Mouse (Mus musculus) Patski (cell line): Measurements from ENCODE around the gene Acot8. TPM values are rescaled to one million over a fixed set of nuclear protein-coding genes. Genes with fewer than 3 reads are reported as not detected.
A peak's percentile ranks its signal among the peaks of the same experiment; 100 is the strongest.

Experiments
- ATAC-seq: fragments of 100-300 bp; one replicate; pipeline ENCODE4 v1.8.0; 2021
- CTCF ChIA-PET: fragments of 350-600 bp; sonication (Branson Sonifier 250); formaldehyde crosslinking; loops from one replicate; lab custom pipeline; 2022; ENCODE audit warnings: inconsistent platforms; lab: Charles Lee
- POLR2A ChIA-PET: fragments of 350-600 bp; sonication (Branson Sonifier 250); formaldehyde crosslinking; loops from one replicate; lab custom pipeline; 2022; ENCODE audit warnings: antibody characterized with exemption, inconsistent platforms; lab: Charles Lee
- DNase-seq: peaks from one replicate; pipeline ENCODE4 v3.0.0-alpha.2; 2011; ENCODE audit warnings: low read depth, low spot score
- H3K27me3 ChIP-seq: fragments of 371-371 bp; one replicate; pipeline ENCODE4 v1.5.1; 2021
- CTCF ChIP-seq: fragments of 100-300 bp; IDR thresholded peaks from one replicate; pipeline ENCODE4 v1.5.1; 2021
- in situ Hi-C: fragments of 300-500 bp; cut with MboI; formaldehyde crosslinking; loops from 3 replicates; pipeline ENCODE4 v1.11.1; 2018; ENCODE audit warnings: low pct_unique_long_range_greater_than_20kb, mixed read lengths
- polyA plus RNA-seq: library from polyadenylated mRNA; unstranded; gene quantifications from one replicate; pipeline ENCODE4 v1.2.3, GENCODE M21; 2021

The Acot8 gene
- polyA plus RNA-seq, 1 experiment from 2014 or later: 23.3 TPM

DNA sequence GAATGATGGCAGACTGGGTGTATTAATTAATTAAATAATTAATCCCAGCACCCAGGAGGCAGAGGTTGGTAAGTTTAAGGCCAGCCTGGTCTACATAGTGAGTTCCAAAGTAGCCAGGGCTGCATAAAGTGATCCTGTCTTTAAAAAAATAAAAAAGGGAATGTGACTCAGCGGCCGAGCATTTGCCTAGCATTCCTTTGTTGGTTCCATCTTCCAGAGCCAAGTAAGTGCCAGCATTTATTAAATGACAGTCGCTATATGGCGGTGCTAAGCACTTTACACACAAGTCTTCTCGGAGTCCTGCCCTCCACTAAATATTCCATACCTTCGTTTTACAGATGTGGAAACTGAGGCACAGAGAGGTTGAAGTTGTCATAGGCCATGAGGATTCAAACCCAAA, 28.6 kb downstream of the Acot8 start:
- ATAC-seq (no peak), DNase-seq (no peak)
- in situ Hi-C loops: no loop called here
- no peak for TF ChIP-seq CTCF
- ChIA-PET POLR2A (interaction anchor here (1.4 kb wide), 1 partner anchor 8 kb away, joined by 5 read pairs; no protein-coding TSS in a partner anchor), CTCF (interaction anchor here (0.9 kb wide), 1 partner anchor 18 kb away, joined by 3 read pairs; no protein-coding TSS in a partner anchor)
- no peaks in the 10 kb centered on the region for H3K27me3 ChIP-seq

DNA sequence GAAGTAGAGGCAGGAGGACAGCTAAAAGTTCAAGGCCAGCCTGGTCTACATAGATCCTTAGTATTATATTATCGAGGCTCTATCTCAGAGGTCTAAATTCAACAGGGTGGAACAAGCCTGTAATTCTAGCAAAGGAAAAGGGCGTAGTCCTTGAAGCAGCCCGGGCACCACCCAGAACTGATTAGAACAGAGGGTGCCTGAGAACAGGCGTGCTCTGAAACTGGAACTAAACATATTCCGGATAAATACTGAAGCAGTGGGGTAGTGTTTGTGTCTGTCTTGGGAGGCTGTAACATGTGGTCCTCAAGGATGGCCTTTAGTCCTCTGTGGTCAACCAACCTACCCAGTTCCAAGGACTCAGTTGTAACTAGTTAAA, 30.7 kb downstream of the Acot8 start:
- ATAC-seq (no peak), DNase-seq (no peak)
- in situ Hi-C loops: no loop called here
- CTCF ChIA-PET: interaction anchor here (1.0 to 1.6 kb wide), 2 partner anchors 10 to 20 kb away, joined by 3 to 9 read pairs; no protein-coding TSS in a partner anchor
- POLR2A ChIA-PET: no interaction called here
- H3K27me3 ChIP-seq: no peaks in the 10 kb centered on the region
- TF ChIP-seq CTCF: no peak

DNA sequence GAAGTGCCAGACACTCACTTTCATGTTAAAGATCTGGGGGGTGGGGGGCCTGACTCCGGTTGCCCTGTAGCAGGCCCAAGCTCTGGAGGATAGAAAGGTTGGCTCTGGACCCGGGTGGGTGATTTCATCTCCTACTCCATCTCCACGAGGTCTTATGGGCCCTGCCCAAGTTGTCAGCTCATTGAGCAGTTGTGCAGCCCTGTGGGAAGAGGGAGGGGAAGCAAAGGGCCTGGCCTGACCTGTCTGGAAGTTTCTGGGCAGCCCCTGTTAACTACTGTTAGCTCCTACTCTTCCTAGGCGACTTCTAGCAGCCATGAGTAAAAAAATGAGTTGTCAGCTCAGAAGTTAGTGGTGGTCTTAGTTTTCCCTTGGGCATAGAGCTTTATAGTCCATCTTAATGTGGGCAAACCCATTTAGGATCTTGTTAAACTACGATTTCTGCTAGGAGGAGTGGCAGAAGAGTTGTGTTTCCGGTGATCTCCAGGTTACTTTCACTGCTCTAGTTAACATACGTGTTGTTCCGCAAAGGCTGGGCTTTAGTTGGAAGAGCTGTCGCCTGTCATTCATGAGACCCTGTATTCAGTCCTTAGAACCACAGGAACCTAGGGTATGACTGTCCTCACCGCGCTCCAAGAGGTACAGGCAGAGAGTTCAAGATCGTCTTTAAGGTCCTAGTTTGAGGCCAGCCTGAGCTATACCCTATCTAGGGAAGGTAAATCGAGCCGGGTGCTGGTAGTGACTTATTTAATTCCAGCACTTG, 31.3 kb downstream of the Acot8 start:
- TF ChIP-seq CTCF: no peak
- ATAC-seq (no peak), DNase-seq (no peak)
- H3K27me3 ChIP-seq: no peaks in the 10 kb centered on the region
- POLR2A ChIA-PET: no interaction called here
- in situ Hi-C loops: no loop called here
- CTCF ChIA-PET: interaction anchor here (1.0 to 1.6 kb wide), 3 partner anchors 11 to 21 kb away, joined by 3 to 9 read pairs (median 4); no protein-coding TSS in a partner anchor

DNA sequence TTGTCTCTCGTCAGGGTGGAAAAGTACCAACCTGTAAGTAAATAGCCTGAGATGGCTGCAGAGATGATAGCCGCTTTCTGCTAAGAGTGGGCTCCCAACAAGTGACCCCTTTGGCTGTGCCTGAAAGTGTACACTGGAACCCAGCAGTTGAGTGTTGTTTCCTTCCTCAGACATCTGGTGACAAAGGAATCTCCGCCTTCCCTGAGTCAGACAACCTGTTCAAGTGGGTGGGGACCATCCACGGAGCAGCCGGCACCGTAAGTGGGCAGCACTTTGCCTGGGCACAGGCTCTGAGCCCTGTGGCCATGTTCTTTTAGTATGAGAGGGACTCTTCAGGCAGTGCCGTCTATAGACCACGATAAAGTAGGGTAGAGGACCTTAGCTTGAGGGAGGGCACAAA, 33.6 kb downstream of the Acot8 start:
- ATAC-seq (no peak), DNase-seq (no peak)
- no peaks in the 10 kb centered on the region for H3K27me3 ChIP-seq
- CTCF ChIA-PET: no interaction called here
- POLR2A ChIA-PET: interaction anchor here (1.8 kb wide), 1 partner anchor 22 kb away, joined by 5 read pairs; no protein-coding TSS in a partner anchor
- no peak for TF ChIP-seq CTCF
- in situ Hi-C loops: no loop called here

DNA sequence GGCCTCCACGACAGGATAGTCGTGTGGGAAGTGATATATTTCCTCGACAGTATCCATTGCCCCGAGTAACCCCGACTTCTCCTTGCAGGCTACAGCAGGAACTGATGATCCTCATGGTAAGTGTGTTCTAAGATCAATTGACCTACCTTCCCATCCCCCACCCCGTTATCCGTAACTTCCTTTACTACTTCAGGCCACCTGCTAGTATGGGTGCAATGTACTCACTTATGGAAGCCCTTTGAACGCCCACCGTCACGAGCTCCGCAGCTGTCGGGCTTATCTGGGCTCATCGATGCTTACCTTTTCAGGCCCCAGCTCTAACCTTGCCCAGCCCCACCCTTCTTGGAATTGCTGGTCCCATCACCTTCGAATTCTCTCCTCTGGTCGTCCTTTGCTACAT, 34.4 kb downstream of the Acot8 start:
- no peak for DNase-seq
- no peak for ATAC-seq
- in situ Hi-C loops: no loop called here
- no peak for TF ChIP-seq CTCF
- ChIA-PET POLR2A (interaction anchor here (1.1 kb wide), 1 partner anchor 24 kb away, joined by 3 read pairs; no protein-coding TSS in a partner anchor), CTCF (no interaction called here)
- H3K27me3 ChIP-seq: no peaks in the 10 kb centered on the region

DNA sequence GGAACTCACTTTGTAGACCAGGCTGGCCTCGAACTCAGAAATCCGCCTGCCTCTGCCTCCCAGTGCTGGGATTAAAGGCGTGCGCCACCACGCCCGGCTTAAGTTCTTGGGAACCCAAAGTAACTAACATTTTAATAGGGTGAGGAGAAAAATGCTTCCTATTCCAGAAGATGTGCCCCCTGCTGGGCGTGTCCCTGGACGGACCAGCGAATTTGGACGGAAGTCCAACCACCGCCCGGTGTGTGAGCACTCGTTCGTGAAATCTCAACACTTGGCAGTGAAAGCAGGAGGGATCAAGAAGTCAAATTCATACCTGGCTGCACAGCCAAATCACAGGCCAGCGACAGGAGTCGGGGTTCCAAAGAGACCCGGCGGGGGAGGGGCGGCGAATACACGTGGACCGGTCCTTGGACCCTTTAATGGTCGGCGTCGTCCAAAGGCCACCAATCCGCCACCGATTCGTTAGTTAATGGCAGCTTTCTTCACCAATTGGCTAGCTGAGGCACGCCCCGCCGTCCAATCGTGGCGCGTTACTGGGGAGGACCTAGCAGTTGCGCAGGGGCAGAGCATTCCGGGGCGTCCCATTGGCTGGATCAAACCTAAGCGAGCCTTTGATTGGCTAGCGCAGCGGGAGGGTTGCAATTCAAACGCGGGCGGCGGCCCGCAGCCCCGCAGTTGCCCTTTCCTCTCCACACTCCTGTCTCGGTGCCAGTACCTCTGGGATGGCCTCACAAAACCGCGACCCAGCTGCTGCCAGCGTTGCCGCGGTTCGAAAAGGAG, 35.2 kb downstream of the Acot8 start, which contains the start of gene Ube2c:
Gene Ube2c (plus strand): TSS at position 641 of the 780 bp plus-strand sequence.
- CTCF ChIA-PET: interaction anchor here (1.1 kb wide), 1 partner anchor 15 kb away, joined by 4 read pairs; no protein-coding TSS in a partner anchor
- TF ChIP-seq CTCF: no peak
- H3K27me3 ChIP-seq: no peaks in the 10 kb centered on the region
- in situ Hi-C loops: no loop called here
- POLR2A ChIA-PET: interaction anchor here (0.6 to 1.1 kb wide), 4 partner anchors 11 to 302 kb away, joined by 3 to 4 read pairs (median 3); no protein-coding TSS in a partner anchor
- DNase-seq: peak; percentile 95
- peak; percentile 99 for ATAC-seq

DNA sequence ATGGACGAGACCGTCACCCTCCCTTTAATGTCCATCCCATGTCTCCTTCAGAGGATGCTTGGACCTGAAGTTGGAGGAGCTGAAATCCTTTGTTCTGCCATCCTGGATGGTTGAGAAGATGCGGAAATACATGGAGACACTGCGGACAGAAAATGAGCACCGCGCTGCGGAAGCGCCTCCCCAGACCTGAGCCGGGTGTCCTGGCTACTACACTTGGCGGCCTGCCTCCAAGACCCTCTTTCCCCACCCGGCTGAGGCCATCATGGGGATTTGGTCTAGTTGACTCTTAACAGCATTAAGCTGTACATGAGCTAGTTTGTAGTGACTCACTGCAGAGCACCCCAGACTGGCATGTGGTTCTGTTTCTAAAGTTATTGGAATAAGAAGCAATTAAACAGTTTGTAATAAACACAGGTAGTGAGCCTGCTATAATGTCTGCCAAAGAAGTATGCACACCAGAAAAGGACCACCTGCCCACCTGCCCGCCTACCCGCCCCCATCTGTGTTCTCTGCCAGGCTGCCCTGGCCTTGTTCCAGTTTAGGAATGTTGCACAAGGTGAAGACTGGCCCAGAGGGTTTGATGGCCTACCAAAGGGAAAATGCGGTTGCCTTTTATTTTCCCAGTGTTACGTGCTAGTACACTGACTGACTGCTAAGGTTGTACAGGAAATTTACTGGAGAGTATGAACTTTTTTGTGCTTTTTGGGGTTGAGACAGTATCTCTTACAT, 36.7 kb downstream of the Acot8 start:
- no peaks in the 10 kb centered on the region for H3K27me3 ChIP-seq
- in situ Hi-C loops: no loop called here
- DNase-seq: no peak
- ChIA-PET POLR2A (interaction anchor here (0.8 to 2.1 kb wide), 2 partner anchors 9 to 127 kb away, joined by 4 to 5 read pairs; no protein-coding TSS in a partner anchor), CTCF (interaction anchor here (1.1 kb wide), 1 partner anchor 16 kb away, joined by 4 read pairs; no protein-coding TSS in a partner anchor)
- ATAC-seq: no peak
- no peak for TF ChIP-seq CTCF

DNA sequence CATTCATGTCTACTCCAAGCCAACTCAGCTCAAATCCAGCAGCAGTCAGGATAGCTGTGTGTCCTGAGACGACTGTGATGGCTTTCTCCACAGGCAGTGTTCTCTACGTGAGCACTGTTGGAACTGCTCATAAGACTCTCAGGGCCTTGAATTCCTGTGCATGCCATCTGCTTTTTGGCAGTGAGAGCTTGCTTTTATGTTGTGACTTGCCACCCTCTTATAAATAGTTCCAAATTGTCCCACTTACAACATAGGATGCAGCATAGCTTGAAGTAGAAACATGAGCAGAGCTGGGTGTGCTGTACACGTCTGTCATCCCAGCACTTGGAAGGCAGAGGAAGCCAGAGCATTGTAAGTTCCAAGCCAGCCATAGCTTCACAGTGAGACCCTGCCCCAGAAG, 38.8 kb downstream of the Acot8 start:
- CTCF ChIA-PET: no interaction called here
- no peak for ATAC-seq
- POLR2A ChIA-PET: no interaction called here
- no peak for DNase-seq
- in situ Hi-C loops: no loop called here
- TF ChIP-seq CTCF: no peak
- no peaks in the 10 kb centered on the region for H3K27me3 ChIP-seq

DNA sequence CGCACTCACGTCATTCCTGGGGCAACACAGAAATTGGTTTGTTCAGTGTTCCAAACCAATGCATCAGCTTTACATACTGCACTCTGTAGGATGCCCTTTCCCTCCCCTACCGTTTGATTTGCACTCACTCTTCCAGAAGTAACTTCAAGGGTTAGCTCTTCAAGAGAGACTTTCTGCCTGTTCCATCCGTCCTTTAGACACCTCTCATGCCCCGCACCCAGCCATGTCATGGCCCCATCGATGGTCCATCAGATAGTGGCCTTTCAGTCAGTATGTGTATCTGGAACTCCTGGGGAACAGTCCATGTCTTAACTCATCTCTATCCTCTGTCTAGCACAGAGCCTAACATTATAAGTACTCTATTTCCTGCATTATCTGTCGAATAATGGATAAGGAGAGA, 42.1 kb downstream of the Acot8 start:
- no peaks in the 10 kb centered on the region for H3K27me3 ChIP-seq
- in situ Hi-C loops: no loop called here
- DNase-seq: no peak
- ChIA-PET POLR2A (no interaction called here), CTCF (interaction anchor here (1.3 kb wide), 1 partner anchor 32 kb away, joined by 4 read pairs; no protein-coding TSS in a partner anchor)
- ATAC-seq: no peak
- TF ChIP-seq CTCF: no peak

DNA sequence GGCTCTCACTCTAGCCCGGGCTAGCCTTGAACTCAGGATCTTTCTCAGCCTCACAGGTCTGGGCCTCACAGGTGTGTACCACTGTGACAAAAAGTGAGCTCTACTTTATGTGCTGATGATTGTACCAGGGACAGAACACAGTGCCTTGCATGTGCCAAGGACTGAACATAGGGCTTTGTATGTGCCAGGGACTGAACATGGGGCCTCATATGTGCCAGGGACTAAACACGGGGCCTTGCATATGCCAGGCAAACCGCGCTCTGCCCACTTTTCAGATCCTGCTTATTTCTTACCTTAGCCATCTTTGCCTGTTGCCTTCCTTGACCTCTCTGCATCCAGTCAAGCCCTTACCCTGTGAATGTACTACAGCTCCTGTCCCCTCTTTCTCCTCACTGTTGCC, 42.7 kb downstream of the Acot8 start:
- H3K27me3 ChIP-seq: no peaks in the 10 kb centered on the region
- ChIA-PET POLR2A (no interaction called here), CTCF (interaction anchor here (1.3 kb wide), 1 partner anchor 32 kb away, joined by 4 read pairs; no protein-coding TSS in a partner anchor)
- DNase-seq (no peak), ATAC-seq (no peak)
- in situ Hi-C loops: no loop called here
- no peak for TF ChIP-seq CTCF
